Mouse (Mus musculus) granulocyte monocyte progenitor cell, adult 5-6 weeks (primary cell): ENCODE measurements around the gene Prl8a8. TPM values are rescaled to one million over a fixed set of nuclear protein-coding genes. Genes with fewer than 3 reads are reported as not detected.

ENCODE experiments used
- ATAC-seq: replicated peaks from 2 replicates; pipeline ENCODE4 v1.8.0; 2016; ENCODE audit warnings: mild to moderate bottlenecking, moderate TSS enrichment, inconsistent platforms; ENCODE audit not compliant: poor library complexity, severe bottlenecking
- total RNA-seq, 2 experiments: library from RNA; stranded (forward) in 1 of 2; stranded (reverse) in 1 of 2; fragments of 200-712, 200-1000 nt in 1 of 2; fragments of >200 nt in 1 of 2; fragmentation: Nextera tagmentation in 1 of 2; gene quantifications; 2 replicates each; pipeline ENCODE4 v1.2.3; 2014 to 2017

Gene Prl8a8
- total RNA-seq (2014; fragmentation: Nextera tagmentation) (not detected in 2 replicates), total RNA-seq (2017) (not detected in 2 replicates)

GRCm38 (mm10) chr13:27513117-27513516, at the start of gene Prl8a8:
Gene Prl8a8 (minus strand): TSS chr13:27513217.
- no peak for ATAC-seq

- no peak for ATAC-seq
Measured at GRCm38 (mm10) chr13:27553336-27553735, 40.3 kb upstream of the Prl8a8 start.

GRCm38 (mm10) chr13:27523156-27523555, 10.1 kb upstream of the Prl8a8 start:
- ATAC-seq = no peak

GRCm38 (mm10) chr13:27507645-27508044, 5.4 kb downstream of the Prl8a8 start:
- no peak for ATAC-seq

Other genes with a start within 250 kb of the Prl8a8 start
- gene Prl6a1, start 200.6 kb downstream of the Prl8a8 start, total RNA-seq (2014; fragmentation: Nextera tagmentation) = not detected in 2 replicates
- gene Prl6a1, start 200.6 kb downstream of the Prl8a8 start, total RNA-seq (2017) = not detected in 2 replicates
- gene Prl8a2, start 167.5 kb downstream of the Prl8a8 start, total RNA-seq (2014; fragmentation: Nextera tagmentation) = not detected in 2 replicates
- not detected in 2 replicates for gene Prl8a2, start 167.5 kb downstream of the Prl8a8 start, total RNA-seq (2017)
- gene Prl2b1, start 122.4 kb downstream of the Prl8a8 start, total RNA-seq (2014; fragmentation: Nextera tagmentation) = not detected in 2 replicates
- gene Prl2b1, start 122.4 kb downstream of the Prl8a8 start, total RNA-seq (2017) = not detected in 2 replicates
- not detected in 2 replicates for gene Prl8a6, start 74.5 kb downstream of the Prl8a8 start, total RNA-seq (2014; fragmentation: Nextera tagmentation)
- not detected in 2 replicates for gene Prl8a6, start 74.5 kb downstream of the Prl8a8 start, total RNA-seq (2017)
- not detected in 2 replicates for gene Prl8a9, start 51.4 kb upstream of the Prl8a8 start, total RNA-seq (2014; fragmentation: Nextera tagmentation)
- gene Prl8a9, start 51.4 kb upstream of the Prl8a8 start, total RNA-seq (2017) = not detected in 2 replicates
- gene Prl8a1, start 69.0 kb upstream of the Prl8a8 start, total RNA-seq (2014; fragmentation: Nextera tagmentation) = not detected in 2 replicates
- not detected in 2 replicates for gene Prl8a1, start 69.0 kb upstream of the Prl8a8 start, total RNA-seq (2017)
- gene Prl7b1, start 97.4 kb upstream of the Prl8a8 start, total RNA-seq (2014; fragmentation: Nextera tagmentation) = not detected in 2 replicates
- not detected in 2 replicates for gene Prl7b1, start 97.4 kb upstream of the Prl8a8 start, total RNA-seq (2017)
- gene Prl7a1, start 129.3 kb upstream of the Prl8a8 start, total RNA-seq (2014; fragmentation: Nextera tagmentation) = not detected in 2 replicates
- gene Prl7a1, start 129.3 kb upstream of the Prl8a8 start, total RNA-seq (2017) = not detected in 2 replicates
- gene Prl7a2, start 154.8 kb upstream of the Prl8a8 start, total RNA-seq (2014; fragmentation: Nextera tagmentation) = not detected in 2 replicates
- gene Prl7a2, start 154.8 kb upstream of the Prl8a8 start, total RNA-seq (2017) = not detected in 2 replicates
- gene Prl7d1, start 203.5 kb upstream of the Prl8a8 start, total RNA-seq (2014; fragmentation: Nextera tagmentation) = not detected in 2 replicates
- gene Prl7d1, start 203.5 kb upstream of the Prl8a8 start, total RNA-seq (2017) = not detected in 2 replicates